Mouse (Mus musculus): ENCODE measurements around the gene Nubp2. TPM values are rescaled to one million over a fixed set of nuclear protein-coding genes. Genes with fewer than 3 reads are reported as not detected.

Gene Nubp2
- polyA plus RNA-seq, 1 experiment from 2014 or later: 71.3 TPM

- no peak overlapping the region for H3K4me3 ChIP-seq
- no peak overlapping the region for H3K27ac ChIP-seq
- H3K9me3 ChIP-seq: no peaks in the 10 kb centered on the region
- 89% methylated on average over 13 of the region's 13 CpGs for WGBS
- no peak for ATAC-seq (ENCODE audit: low FRiP score)
- peaks cover 52% of the 10 kb centered on the region for H3K36me3 ChIP-seq
- no peak overlapping the region for H3K4me2 ChIP-seq
- H3K27me3 ChIP-seq: no peaks in the 10 kb centered on the region
- peaks cover 49% of the 10 kb centered on the region for H3K4me1 ChIP-seq (replicated peaks)
- H3K9ac ChIP-seq: no peak overlapping the region; the same call in 1 of the 2 replicates
Measured at GRCm38 (mm10) chr17:24891321-24891720, 5.2 kb upstream of the Nubp2 start.

- no peaks in the 10 kb centered on the region for H3K9me3 ChIP-seq
- no peaks in the 10 kb centered on the region for H3K27me3 ChIP-seq
- H3K4me1 ChIP-seq (replicated peaks): peaks cover 46% of the 10 kb centered on the region
- no peak overlapping the region for H3K9ac ChIP-seq
- no peak for ATAC-seq (ENCODE audit: low FRiP score)
- H3K4me3 ChIP-seq: no peak overlapping the region; the same call in 1 of the 2 replicates
- peaks cover 52% of the 10 kb centered on the region for H3K36me3 ChIP-seq
- H3K27ac ChIP-seq: no peak overlapping the region
- WGBS: 90% methylated on average over 19 of the region's 19 CpGs
- no peak overlapping the region for H3K4me2 ChIP-seq
Measured at GRCm38 (mm10) chr17:24890151-24891092, 4.3 kb upstream of the Nubp2 start.

DNA sequence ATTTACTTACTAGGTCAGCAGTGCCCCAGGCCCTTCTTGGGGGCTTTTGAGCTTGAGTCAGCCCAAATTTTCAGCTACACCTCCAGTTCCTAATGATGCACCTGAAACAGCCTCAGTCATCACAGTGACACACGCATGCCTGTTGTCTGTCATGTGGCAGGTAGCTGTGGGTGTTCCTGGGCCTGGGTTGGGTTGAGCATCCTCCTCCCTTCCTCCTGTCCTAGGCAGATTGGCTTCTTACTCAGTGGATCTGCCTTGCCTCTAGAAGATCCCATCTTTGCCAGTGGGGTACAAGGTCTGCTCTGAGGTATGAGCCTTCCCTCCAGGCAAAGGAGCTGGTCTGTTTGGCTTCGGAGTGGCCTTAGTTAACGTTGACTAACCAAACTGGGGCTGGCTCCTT is 2.7 kb upstream of the Nubp2 start:
- H3K36me3 ChIP-seq: peaks cover 60% of the 10 kb centered on the region
- WGBS: 94% methylated on average over 3 of the region's 3 CpGs
- H3K4me3 ChIP-seq: no peak overlapping the region
- no peaks in the 10 kb centered on the region for H3K9me3 ChIP-seq
- peaks cover 47% of the 10 kb centered on the region for H3K4me1 ChIP-seq (replicated peaks)
- no peak overlapping the region for H3K27ac ChIP-seq
- 0 out of 2 replicates have a peak overlapping the region, but pooled peaks have one; percentile 87 for H3K4me2 ChIP-seq
- H3K27me3 ChIP-seq: no peaks in the 10 kb centered on the region
- no peak overlapping the region for H3K9ac ChIP-seq
- ATAC-seq (ENCODE audit: low FRiP score): no peak

- peak overlapping the region; percentile 85; the same call in 1 of the 2 replicates for H3K27ac ChIP-seq
- peak overlapping the region; percentile 94 for H3K9ac ChIP-seq
- H3K4me1 ChIP-seq (replicated peaks): peaks cover 39% of the 10 kb centered on the region
- peaks cover 60% of the 10 kb centered on the region for H3K36me3 ChIP-seq
- no peaks in the 10 kb centered on the region for H3K27me3 ChIP-seq
- ATAC-seq (ENCODE audit: low FRiP score): peak; percentile 9
- H3K4me3 ChIP-seq: peak overlapping the region; percentile 92
- H3K4me2 ChIP-seq: peak overlapping the region; percentile 87
- 72% methylated on average over 18 of the region's 18 CpGs for WGBS
- H3K9me3 ChIP-seq: no peaks in the 10 kb centered on the region
Measured at GRCm38 (mm10) chr17:24887291-24888080, 1.3 kb upstream of the Nubp2 start.

DNA sequence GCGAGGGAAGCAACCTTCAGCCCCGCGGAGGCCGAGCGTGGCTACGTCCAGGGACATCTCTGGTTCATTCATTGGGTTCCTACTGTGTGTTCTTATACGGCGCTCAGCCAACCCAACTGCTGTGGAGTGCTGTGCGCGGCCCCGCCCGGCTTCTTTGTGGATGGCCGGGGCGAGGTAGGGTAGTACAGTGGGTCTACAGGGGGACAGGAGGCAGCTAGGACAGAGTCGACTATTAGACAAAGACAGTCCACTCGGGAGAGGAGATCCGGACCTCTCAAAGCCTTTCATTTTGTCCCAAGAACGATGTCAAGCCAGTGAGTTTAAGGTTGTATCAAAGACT is 753 bp upstream of the Nubp2 start:
- H3K9me3 ChIP-seq: no peaks in the 10 kb centered on the region
- peak overlapping the region; percentile 92 for H3K4me3 ChIP-seq
- peak overlapping the region; percentile 85 for H3K27ac ChIP-seq
- ATAC-seq (ENCODE audit: low FRiP score): peak; percentile 62
- peaks cover 39% of the 10 kb centered on the region for H3K4me1 ChIP-seq (replicated peaks)
- H3K27me3 ChIP-seq: no peaks in the 10 kb centered on the region
- peak overlapping the region; percentile 94 for H3K9ac ChIP-seq
- peaks cover 58% of the 10 kb centered on the region for H3K36me3 ChIP-seq
- WGBS: under 1% methylated on average over 18 of the region's 18 CpGs
- peak overlapping the region; percentile 87 for H3K4me2 ChIP-seq

DNA sequence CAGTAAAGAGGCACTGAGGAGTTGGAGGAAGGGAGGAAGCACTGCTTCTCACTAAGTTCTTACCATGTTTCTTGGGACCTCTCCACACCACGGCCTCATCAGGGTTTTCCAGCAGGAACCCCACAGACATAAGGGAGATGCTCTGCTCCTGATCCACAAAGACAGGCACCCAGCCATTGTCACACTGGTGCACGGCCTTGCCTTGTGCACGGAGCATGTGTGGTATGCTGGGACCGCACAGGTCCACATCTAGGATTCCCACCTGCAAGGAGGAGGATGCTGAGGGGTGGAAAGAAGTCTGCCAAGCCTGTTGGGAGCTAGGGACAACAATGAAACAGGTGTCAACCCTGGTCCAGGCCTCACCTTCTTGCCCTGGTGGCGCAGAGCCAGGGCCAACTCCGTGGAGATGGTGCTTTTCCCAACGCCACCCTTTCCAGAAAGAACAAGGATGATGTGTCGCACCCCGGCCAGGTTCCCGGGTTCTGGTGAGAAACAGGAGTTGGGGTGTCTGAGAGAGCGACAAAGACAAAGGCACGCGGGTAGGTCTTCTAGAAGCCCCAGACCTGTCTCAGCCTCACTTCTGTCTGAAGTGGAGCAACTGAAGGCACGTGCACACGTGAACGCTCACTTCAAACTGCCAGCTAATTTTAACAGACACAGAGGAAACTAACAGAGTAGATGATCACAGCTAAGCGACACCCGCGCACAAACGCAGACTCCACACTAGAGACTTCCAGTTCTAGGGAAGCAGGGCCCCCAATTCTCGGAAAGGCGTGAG is 604 bp downstream of the Nubp2 start:
- WGBS: 24% methylated on average over 22 of the region's 22 CpGs

DNA sequence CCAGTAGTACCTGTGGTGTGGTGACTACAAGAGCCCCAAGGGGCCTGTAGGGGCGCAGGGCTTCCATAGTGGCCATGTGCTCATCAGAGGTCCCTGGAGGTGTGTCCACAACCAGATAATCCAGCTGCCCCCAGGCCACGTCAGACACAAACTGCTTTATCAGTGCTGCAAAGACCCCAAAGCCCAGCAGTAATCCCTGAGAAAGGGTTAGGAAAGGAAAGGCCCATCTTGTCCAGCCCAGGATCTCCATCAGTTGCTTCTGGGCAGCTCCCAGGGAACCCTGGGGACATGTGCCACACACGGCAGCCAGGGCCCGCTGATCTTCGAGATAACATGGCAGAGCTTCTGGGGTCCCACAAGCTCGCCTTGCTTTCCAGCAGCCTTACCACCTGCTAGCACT is 1.8 kb downstream of the Nubp2 start:
- Histone ChIP-seq H3K36me3 (peaks cover 33% of the 10 kb centered on the region), H3K4me2 (no peak overlapping the region), H3K27me3 (no peaks in the 10 kb centered on the region), H3K4me1 (replicated peaks) (peaks cover 36% of the 10 kb centered on the region), H3K9ac (no peak overlapping the region), H3K4me3 (no peak overlapping the region), H3K9me3 (no peaks in the 10 kb centered on the region), H3K27ac (no peak overlapping the region)
- WGBS: 91% methylated on average over 6 of the region's 6 CpGs
- ATAC-seq (ENCODE audit: low FRiP score): no peak

More for the DNA sequence above, 604 bp downstream of the Nubp2 start:
- 0 out of 2 replicates have a peak overlapping the region, but pooled peaks have one; percentile 23 for H3K27ac ChIP-seq
- peak overlapping the region; percentile 96 for H3K4me2 ChIP-seq
- H3K4me1 ChIP-seq (replicated peaks): peaks cover 39% of the 10 kb centered on the region
- no peak for ATAC-seq (ENCODE audit: low FRiP score)
- peak overlapping the region; percentile 77 for H3K9ac ChIP-seq
- peaks cover 44% of the 10 kb centered on the region for H3K36me3 ChIP-seq
- no peaks in the 10 kb centered on the region for H3K9me3 ChIP-seq
- no peaks in the 10 kb centered on the region for H3K27me3 ChIP-seq
- peak overlapping the region; percentile 86 for H3K4me3 ChIP-seq

GRCm38 (mm10) chr17:24881738-24882440 is 4.3 kb downstream of the Nubp2 start:
- Histone ChIP-seq H3K27me3 (no peaks in the 10 kb centered on the region), H3K9me3 (no peaks in the 10 kb centered on the region), H3K4me2 (no peak overlapping the region), H3K4me1 (replicated peaks) (peaks cover 15% of the 10 kb centered on the region), H3K27ac (no peak overlapping the region), H3K36me3 (peaks cover 26% of the 10 kb centered on the region), H3K9ac (0 out of 2 replicates have a peak overlapping the region, but pooled peaks have one; percentile 5), H3K4me3 (no peak overlapping the region)
- 56% methylated on average over 7 of the region's 7 CpGs for WGBS
- no peak for ATAC-seq (ENCODE audit: low FRiP score)

- Histone ChIP-seq H3K27ac (no peak overlapping the region), H3K27me3 (no peaks in the 10 kb centered on the region), H3K4me1 (replicated peaks) (no peaks in the 10 kb centered on the region), H3K4me3 (no peak overlapping the region), H3K9ac (no peak overlapping the region), H3K36me3 (peaks cover 14% of the 10 kb centered on the region), H3K9me3 (no peaks in the 10 kb centered on the region), H3K4me2 (no peak overlapping the region)
- ATAC-seq (ENCODE audit: low FRiP score): no peak
- WGBS: 75% methylated on average over 8 of the region's 8 CpGs
Measured at GRCm38 (mm10) chr17:24878531-24878930, 7.6 kb downstream of the Nubp2 start.

GRCm38 (mm10) chr17:24878117-24878397 is 8.1 kb downstream of the Nubp2 start:
- H3K9ac ChIP-seq: no peak overlapping the region
- no peak for ATAC-seq (ENCODE audit: low FRiP score)

DNA sequence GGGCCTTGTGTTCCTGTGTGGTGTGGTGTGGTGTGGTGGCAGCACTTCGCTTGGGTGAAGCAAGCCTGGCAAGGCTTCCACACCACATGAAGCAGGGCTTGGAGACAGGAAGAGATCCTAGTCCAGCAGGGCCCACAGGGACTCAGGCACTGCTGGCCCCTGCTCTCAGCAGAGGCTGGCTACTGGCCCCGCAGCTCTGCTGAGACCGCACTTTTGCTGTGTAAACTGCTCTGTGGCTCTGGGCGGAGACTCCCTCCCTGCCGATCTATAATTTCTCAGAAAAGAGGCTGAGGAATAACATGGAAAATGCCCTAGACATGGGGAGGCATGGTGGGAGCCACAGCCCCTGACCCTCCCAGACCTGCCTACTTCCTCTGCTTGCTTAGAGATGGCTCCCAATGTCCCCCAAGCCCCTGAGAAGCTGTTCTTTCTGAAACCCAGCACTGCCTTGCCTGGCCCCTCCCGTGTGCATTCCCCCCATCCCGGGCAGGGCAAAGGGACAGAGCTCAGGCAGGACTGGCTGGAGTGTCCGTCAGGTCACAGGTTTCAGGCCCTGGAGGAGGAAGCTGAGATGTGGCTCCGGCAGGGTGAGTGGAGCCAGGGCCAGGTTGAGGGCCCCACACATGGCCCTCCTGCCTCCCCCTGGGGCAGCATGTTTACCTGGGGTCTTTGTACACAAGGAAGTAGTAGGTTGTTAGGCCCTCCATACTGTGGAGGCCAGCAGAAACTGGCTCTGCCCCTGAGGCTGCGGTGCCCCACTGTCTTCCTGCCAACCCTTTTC is 8.6 kb downstream of the Nubp2 start:
- Histone ChIP-seq H3K27me3 (no peaks in the 10 kb centered on the region), H3K9ac (peak overlapping the region; percentile 43; the same call in 1 of the 2 replicates), H3K27ac (no peak overlapping the region), H3K36me3 (peaks cover 4% of the 10 kb centered on the region), H3K4me3 (no peak overlapping the region), H3K9me3 (no peaks in the 10 kb centered on the region), H3K4me1 (replicated peaks) (no peaks in the 10 kb centered on the region), H3K4me2 (no peak overlapping the region)
- 73% methylated on average over 10 of the region's 10 CpGs for WGBS
- no peak for ATAC-seq (ENCODE audit: low FRiP score)

More at GRCm38 (mm10) chr17:24878117-24878397, 8.1 kb downstream of the Nubp2 start:
- Histone ChIP-seq H3K27me3 (no peaks in the 10 kb centered on the region), H3K4me3 (no peak overlapping the region), H3K4me2 (no peak overlapping the region), H3K4me1 (replicated peaks) (no peaks in the 10 kb centered on the region), H3K27ac (no peak overlapping the region), H3K9me3 (no peaks in the 10 kb centered on the region), H3K36me3 (peaks cover 9% of the 10 kb centered on the region)
- WGBS: 37% methylated on average over 5 of the region's 5 CpGs
